Mouse (Mus musculus) heart, postnatal 25 days (tissue): ENCODE measurements at regions not wholly inside any gene's neighbourhood (a gene's known extent, or its start where the extent isn't known, plus 50 kb on each side); places are given as distances from the start of the nearest gene placed in this dataset.

Experiments used
- DNase-seq: peaks from one replicate; pipeline ENCODE4 v3.0.0; 2022; ENCODE audit warnings: low spot score
- intact Hi-C: fragments of 180-260 bp; cut with DNase I; formaldehyde crosslinking; loops from one replicate; pipeline ENCODE4 v1.15.1; 2025

DNA sequence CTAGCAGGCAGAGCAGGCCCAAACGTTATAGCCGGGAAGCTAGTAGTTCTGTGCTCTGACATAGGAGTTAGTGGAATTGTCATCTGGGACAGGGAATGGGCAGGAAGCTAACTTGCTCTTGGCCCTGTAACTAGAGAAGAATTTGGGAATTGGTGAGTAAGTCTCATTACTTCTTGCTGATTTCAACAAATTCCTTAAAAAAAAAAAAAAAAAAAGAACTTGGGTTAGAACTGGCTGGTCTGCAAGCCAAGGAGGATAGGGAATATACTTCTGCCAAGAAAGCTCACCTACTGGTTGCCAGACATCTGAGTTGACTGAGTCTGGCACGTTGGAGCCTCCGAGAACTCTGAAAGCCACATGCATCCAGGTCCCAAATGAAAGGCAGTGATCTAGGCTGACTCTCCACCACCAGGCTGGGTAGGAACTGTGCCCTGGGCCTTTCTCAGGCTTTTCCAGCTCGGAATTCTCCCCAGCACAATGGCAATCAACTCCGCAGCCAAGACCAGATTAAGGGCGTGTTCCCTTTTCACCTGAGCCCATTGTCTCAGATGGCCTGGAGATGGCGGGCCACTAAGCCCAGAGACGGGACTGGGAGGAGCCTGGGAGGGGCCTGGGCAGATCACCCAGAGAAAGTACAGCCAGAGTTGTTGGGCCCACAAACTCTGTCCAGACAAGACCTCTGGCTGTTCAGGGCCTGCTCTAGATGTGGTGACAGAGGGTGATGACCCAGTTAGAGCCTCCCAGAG lies 155.9 kb upstream of the Haao start:
- intact Hi-C loops: no loop called here
- DNase-seq: no peak

- DNase-seq: no peak
- intact Hi-C loops: no loop called here
These were observed 155.2 kb upstream of the Haao start for GRCm38 (mm10) chr17:84002939-84003338.

DNA sequence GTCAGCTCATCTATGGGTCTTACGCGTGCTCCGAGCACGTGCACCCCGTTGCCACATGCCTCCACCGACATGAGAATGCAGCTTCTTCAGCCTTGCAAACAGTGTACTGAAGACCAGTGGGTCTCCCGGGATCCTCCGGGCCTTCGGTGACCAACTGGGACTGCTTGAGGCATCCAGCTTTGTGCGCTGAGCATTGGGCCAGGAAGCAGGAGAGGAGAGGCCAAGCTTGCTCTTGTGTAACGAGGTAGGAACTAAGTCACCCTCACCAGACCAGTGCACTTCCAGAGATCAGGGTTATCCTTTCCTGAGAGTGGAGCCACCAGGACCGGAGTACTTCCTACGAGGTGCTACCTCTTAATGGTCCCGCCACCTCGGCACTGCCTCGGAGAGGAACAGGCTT lies 154.6 kb upstream of the Haao start:
- no peak for DNase-seq
- intact Hi-C loops: no loop called here

- intact Hi-C loops: no loop called here
- no peak for DNase-seq
These were observed 152.4 kb upstream of the Haao start for GRCm38 (mm10) chr17:84000115-84000514.

DNA sequence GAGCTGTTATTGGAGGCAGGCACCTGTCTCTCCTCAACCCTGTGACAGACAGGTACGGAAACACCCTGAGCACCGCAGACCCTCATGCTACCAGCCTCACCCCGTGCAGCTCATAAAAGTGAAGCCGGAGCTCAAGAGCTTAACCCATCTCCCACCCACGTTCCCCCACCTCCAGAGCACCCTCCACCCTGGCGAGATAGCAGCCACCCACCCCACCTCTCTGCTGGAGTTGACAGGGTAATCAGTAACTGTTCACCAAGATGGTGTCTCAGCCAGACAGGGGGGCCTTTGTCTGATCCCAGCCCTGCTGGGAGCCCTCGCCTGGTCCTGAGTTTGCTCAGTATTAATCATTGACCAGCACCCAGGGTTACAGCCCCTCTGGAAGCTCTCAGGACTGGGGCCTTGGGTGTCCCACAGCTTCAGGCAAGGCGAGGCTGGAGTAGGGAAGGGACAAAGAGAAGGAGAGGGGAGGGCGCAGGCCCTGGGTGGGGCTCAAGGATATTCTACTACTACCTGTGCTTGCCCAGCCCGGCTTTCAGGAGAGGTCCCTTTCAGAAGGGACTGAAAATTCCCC lies 151.3 kb upstream of the Haao start:
- intact Hi-C loops: loop anchor here (5.0 kb wide), 1 partner anchor 388 kb away; no protein-coding TSS in a partner anchor
- no peak for DNase-seq

DNA sequence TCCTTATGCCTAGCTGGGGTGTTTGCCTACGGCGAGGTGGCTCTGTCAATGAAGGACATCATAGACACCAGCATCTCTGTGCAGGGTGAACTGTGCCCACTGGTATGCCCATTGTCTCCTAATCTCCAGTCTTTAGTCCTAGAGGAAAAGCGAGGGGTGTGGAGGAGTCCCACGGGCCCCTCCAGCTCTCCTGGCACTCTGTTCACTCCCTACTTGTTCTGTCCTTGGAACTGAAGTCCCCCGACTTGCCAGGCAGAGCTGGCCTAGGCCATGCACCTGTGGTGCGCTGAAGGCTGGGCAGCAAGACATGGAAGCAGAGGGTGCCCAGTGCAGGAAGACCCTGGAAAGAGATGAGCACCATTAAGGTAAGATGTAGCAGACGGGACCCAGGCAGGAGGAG lies 150.6 kb upstream of the Haao start:
- intact Hi-C loops: loop anchor here (5.0 kb wide), 1 partner anchor 389 kb away; no protein-coding TSS in a partner anchor
- DNase-seq: no peak

GRCm38 (mm10) chr17:83997778-83998177 lies 150.0 kb upstream of the Haao start:
- DNase-seq: no peak
- intact Hi-C loops: loop anchor here (5.0 kb wide), 1 partner anchor 390 kb away; no protein-coding TSS in a partner anchor

DNA sequence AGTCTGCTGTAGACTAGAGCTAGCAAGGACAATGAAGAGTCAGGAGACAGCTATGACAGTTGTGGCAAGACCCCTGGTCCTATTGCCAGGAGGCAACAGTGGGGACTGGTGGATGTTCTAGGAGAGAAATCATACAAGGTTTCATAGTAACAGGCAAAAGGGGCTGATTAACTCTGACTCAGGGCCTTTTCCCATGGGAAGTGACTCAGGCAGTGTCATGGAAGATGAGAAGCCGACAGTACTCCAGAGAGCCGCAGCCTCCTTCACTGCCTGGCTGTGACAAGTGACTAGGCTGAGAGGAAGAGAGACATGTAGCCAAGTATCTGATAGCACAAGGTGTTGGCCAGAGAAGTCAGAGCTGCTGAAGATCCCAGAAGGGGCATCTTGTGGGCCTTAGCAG lies 145.3 kb upstream of the Haao start:
- DNase-seq: no peak
- intact Hi-C loops: no loop called here

GRCm38 (mm10) chr17:83990421-83991365 lies 142.9 kb upstream of the Haao start:
- peak; percentile 90 for DNase-seq
- intact Hi-C loops: no loop called here

DNA sequence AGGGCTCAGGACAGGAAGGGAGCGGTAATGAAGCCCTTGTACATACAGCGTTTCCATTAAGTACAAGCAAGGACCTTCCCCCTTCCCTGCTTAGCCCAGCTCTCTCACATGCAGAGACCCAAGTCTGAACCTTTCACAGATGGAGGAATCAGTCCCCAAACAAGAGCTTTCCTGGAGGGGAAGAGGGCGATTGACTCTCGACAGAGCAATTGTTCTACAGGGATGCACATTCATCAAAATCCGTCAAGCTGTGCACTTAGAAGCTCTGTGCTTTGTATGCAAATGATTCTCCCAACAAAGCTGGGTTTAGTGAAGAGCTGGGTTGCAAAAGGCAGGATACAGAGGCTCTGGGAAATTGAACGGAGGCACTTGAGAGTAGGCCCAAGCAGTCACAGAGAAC lies 141.1 kb upstream of the Haao start:
- intact Hi-C loops: no loop called here
- DNase-seq: no peak

DNA sequence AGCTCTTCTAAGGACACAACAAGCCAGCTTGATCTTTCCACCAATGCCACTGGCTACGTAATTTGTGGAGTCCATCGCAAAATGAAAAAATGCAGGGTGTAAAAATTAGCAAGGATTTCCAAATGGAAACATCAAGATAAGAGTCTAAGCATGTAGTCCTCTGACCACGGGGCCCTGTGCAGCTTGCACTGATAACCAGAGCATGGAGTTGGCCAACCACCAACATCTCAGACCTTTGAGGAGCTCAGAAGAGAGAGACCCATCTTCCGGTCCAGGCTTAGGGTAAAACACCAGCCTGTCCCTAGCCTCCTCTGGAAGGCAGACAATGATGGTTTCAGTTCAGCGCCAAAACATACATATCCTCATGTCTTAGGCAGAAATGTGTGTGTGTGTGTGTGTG lies 140.4 kb upstream of the Haao start:
- intact Hi-C loops: no loop called here
- no peak for DNase-seq

- intact Hi-C loops: no loop called here
- peak; percentile 43 for DNase-seq
These were observed 139.9 kb upstream of the Haao start for GRCm38 (mm10) chr17:83987683-83988082.

DNA sequence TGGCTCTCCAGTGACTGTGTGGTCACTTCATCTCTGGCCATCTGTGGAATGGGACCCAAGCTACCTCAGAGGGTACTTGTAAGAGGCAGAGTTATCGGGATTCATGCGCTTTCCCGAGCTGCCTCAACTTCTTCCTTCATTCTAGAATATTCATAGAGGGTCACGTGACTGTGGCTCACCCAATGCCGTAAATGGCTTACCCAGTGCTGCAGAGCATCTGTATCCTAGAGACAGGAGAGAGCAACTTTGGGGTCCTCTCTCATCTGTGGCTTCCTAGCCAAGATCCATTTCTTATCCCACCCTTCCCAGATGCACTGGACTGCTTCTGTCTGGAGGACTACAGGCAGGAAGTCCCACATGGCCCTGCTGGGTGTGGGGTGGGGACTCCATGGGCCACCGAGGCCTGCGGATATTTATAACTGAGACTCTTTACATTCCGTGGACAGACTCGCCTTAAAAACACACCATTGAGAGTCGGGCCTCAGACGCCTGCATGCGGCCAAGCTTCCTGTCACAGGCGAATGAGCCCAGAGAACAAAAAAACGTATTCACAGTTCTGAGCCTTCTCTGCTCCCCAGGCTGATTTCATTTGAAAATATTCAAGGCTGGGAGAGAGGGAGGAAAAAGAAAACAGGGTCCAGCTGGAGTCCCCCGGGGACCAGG lies 138.3 kb upstream of the Haao start:
- no peak for DNase-seq
- intact Hi-C loops: loop anchor here (1.0 kb wide), 1 partner anchor 29 kb away; no protein-coding TSS in a partner anchor

- intact Hi-C loops: loop anchor here (1.0 kb wide), 1 partner anchor 28 kb away; no protein-coding TSS in a partner anchor
- DNase-seq: peak; percentile 45
These were observed 137.6 kb upstream of the Haao start for GRCm38 (mm10) chr17:83985333-83985790.

GRCm38 (mm10) chr17:83983837-83984388 lies 136.2 kb upstream of the Haao start:
- intact Hi-C loops: no loop called here
- DNase-seq: no peak

DNA sequence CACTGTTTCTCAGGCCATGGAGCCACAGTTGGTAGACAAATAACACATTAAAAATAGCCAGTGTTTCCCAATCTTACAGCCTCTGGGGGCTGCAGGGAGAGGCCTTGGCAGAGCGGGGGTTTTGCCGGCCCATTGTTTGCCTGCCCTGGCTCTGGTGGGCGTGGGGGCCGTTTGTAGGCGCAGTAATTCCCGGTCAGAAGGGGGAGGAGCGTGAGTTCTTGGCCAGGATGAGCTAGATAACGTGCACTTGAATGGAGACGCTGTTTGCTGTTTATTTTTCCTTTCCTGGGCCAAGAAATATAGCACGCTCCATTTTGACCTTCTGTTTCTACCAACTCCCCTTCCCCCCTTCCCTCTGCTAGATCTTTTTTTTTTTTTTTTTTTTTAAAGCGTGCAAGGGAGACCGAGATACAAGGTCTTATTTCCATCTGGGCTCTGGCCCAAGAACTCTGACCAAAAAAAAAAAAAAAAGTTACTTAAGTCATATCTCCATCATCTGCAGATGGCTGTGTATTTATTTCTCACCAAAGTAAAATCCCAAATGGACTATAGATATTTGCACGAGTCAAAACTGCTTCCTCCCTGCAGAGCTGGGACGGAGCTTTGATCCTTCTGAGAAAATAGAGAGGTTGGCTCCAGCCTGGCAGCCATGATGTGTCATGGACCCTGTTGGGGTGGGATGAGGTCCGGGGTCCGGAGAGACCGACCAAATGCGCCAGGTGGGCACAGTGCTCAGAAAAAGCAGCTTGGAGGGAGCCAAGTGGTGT lies 135.5 kb upstream of the Haao start:
- DNase-seq: peak; percentile 90
- intact Hi-C loops: no loop called here

GRCm38 (mm10) chr17:83982700-83983069 lies 134.9 kb upstream of the Haao start:
- no peak for DNase-seq
- intact Hi-C loops: no loop called here

DNA sequence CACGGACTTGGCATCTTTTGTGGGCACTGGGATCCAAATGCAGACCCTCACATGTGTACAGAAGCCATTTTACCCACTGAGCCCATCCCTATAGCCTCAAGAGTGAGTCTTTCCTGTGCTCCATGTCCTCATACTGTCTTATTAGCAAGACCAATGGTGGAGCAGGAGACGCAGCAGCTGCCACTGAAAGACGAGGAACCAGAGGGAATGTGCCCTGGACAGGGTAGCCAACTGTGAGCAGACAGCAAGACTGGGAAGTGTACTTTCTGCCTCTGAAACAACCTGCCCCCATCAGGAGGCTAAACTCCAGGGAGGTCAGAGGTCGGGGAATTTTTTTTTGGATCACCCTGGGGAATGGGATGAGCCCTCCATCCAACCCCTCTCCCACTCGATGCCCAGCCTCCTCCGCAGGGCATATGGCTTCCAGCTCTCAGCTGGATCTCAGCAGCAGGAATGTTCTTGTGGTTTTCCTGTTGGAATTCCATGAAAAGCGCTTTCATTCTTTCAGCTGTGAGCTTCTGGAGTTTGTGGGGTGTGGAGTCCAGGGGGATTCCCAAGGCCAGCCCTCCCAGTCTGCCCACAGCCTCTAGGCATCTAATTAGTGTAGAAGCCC lies 131.2 kb upstream of the Haao start:
- DNase-seq: no peak

DNA sequence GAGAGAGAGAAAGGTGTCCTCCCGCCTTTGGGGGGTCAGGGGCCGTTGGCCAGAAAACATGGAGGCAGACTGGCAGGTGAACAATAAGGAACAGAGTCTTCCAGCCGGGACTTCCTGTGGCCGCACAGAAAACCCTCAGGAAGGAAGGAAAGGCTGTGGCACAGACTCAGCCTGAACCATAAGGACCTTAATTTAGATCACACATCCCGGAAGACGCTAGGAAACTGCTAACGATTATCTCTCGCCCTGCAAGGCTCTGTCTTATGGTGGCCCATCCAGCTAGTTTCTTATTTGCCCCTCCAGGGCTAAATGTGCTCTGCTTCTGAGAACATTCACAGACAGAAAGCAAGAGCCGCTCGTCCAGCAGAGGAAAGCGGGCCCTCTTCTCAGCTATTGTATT lies 130.0 kb upstream of the Haao start:
- intact Hi-C loops: no loop called here
- no peak for DNase-seq

More for the DNA sequence above, 131.2 kb upstream of the Haao start:
- intact Hi-C loops: no loop called here
